Mouse (Mus musculus) neural tube, embryonic 15.5 days (tissue): ENCODE data around the gene Fkbp1a. TPM values are rescaled to one million over a fixed set of nuclear protein-coding genes. Genes with fewer than 3 reads are reported as not detected.

ENCODE experiments used
- ATAC-seq: fragments of 200-750 bp; cut with Nextera tagmentation; 2 replicates; pipeline ENCODE4 v1.8.0; 2017; ENCODE audit warnings: mild to moderate bottlenecking, moderate TSS enrichment, moderate library complexity; ENCODE audit not compliant: low FRiP score
- H3K27ac ChIP-seq: fragments of 300-500 bp; sonication (generic); replicated peaks from 2 replicates; pipeline ENCODE4 v1.5.1; 2015; ENCODE audit warnings: mild to moderate bottlenecking, inconsistent platforms
- H3K27me3 ChIP-seq: fragments of 300-500 bp; sonication (generic); replicated peaks from 2 replicates; pipeline ENCODE4 v1.6.1; 2015; ENCODE audit warnings: inconsistent platforms
- H3K36me3 ChIP-seq: fragments of 300-500 bp; sonication (generic); 2 replicates; pipeline ENCODE4 v1.6.1; 2015; ENCODE audit warnings: inconsistent platforms
- H3K4me1 ChIP-seq: fragments of 300-500 bp; sonication (generic); 2 replicates; pipeline ENCODE4 v1.6.1; 2015; ENCODE audit warnings: inconsistent platforms
- H3K4me2 ChIP-seq: fragments of 300-500 bp; sonication (generic); 2 replicates; pipeline ENCODE4 v1.6.1; 2015; ENCODE audit warnings: inconsistent platforms, mild to moderate bottlenecking, moderate library complexity
- H3K4me3 ChIP-seq: fragments of 300-500 bp; sonication (generic); replicated peaks from 2 replicates; pipeline ENCODE4 v1.5.1; 2015; ENCODE audit warnings: mild to moderate bottlenecking, inconsistent platforms
- H3K9ac ChIP-seq: fragments of 300-500 bp; sonication (generic); replicated peaks from 2 replicates; pipeline ENCODE4 v1.6.1; 2015; ENCODE audit warnings: mild to moderate bottlenecking, inconsistent platforms
- H3K9me3 ChIP-seq: fragments of 300-500 bp; sonication (generic); replicated peaks from 2 replicates; pipeline ENCODE4 v1.6.1; 2016; ENCODE audit warnings: inconsistent platforms
- WGBS: fragments of 180-500 bp; shearing (Covaris S2); methylation state at CpG from one replicate; pipeline ENCODE4 v1.1.7; 2015; ENCODE audit warnings: mixed read lengths; 5-methylcytosine and 5-hydroxymethylcytosine counted together
- polyA plus RNA-seq: library from polyadenylated mRNA; unstranded; fragments of >200 nt; fragmentation: Nextera tagmentation; extraction: Ambion mirVana; gene quantifications from 2 replicates; pipeline ENCODE4 v1.2.1, GENCODE M21; 2015

The Fkbp1a gene
- polyA plus RNA-seq, 1 experiment from 2014 or later = 644 TPM

- H3K27me3 ChIP-seq = no peaks in the 10 kb centered on the region
- no peak overlapping the region for H3K27ac ChIP-seq
- no peaks in the 10 kb centered on the region for H3K4me1 ChIP-seq
- H3K9ac ChIP-seq = no peak overlapping the region
- H3K36me3 ChIP-seq = peaks cover 4% of the 10 kb centered on the region; the same call in 1 of the 2 replicates
- no peak for ATAC-seq
- no peak overlapping the region for H3K4me3 ChIP-seq
- no peaks in the 10 kb centered on the region for H3K9me3 ChIP-seq
- no peak overlapping the region for H3K4me2 ChIP-seq
These were observed 13.1 kb upstream of the Fkbp1a start for GRCm38 (mm10) chr2:151529169-151529568.

GRCm38 (mm10) chr2:151530378-151531230 is 11.7 kb upstream of the Fkbp1a start:
- no peaks in the 10 kb centered on the region for H3K4me1 ChIP-seq
- H3K27me3 ChIP-seq = no peaks in the 10 kb centered on the region
- H3K9me3 ChIP-seq = no peaks in the 10 kb centered on the region
- ATAC-seq = no peak
- 75% methylated on average over 8 of the region's 8 CpGs for WGBS
- H3K4me2 ChIP-seq = no peak overlapping the region
- no peak overlapping the region for H3K4me3 ChIP-seq
- H3K36me3 ChIP-seq = peaks cover 4% of the 10 kb centered on the region; the same call in 1 of the 2 replicates
- H3K27ac ChIP-seq = no peak overlapping the region
- H3K9ac ChIP-seq = no peak overlapping the region

GRCm38 (mm10) chr2:151533632-151534031 is 8.7 kb upstream of the Fkbp1a start:
- H3K4me3 ChIP-seq = no peak overlapping the region
- WGBS = 88% methylated on average over 6 of the region's 6 CpGs

GRCm38 (mm10) chr2:151535961-151536617 is 6.2 kb upstream of the Fkbp1a start:
- H3K27ac ChIP-seq = peak overlapping the region; percentile 61
- no peaks in the 10 kb centered on the region for H3K27me3 ChIP-seq
- ATAC-seq = peak; percentile 43; the same call in 1 of the 2 replicates

More at GRCm38 (mm10) chr2:151533632-151534031, 8.7 kb upstream of the Fkbp1a start:
- Histone ChIP-seq H3K27me3 (no peaks in the 10 kb centered on the region), H3K36me3 (no peaks in the 10 kb centered on the region), H3K4me2 (no peak overlapping the region), H3K4me1 (no peaks in the 10 kb centered on the region), H3K27ac (no peak overlapping the region), H3K9ac (no peak overlapping the region), H3K9me3 (no peaks in the 10 kb centered on the region)
- ATAC-seq = no peak

GRCm38 (mm10) chr2:151536618-151536974 is 5.7 kb upstream of the Fkbp1a start:
- Histone ChIP-seq H3K27ac (peak overlapping the region; percentile 61), H3K4me3 (no peak overlapping the region), H3K36me3 (no peaks in the 10 kb centered on the region), H3K4me2 (no peak overlapping the region), H3K27me3 (no peaks in the 10 kb centered on the region), H3K4me1 (peaks cover 5% of the 10 kb centered on the region), H3K9me3 (no peaks in the 10 kb centered on the region), H3K9ac (no peak overlapping the region)
- ATAC-seq = peak; percentile 18; the same call in 1 of the 2 replicates
- WGBS = 74% methylated on average over 5 of the region's 5 CpGs

More at GRCm38 (mm10) chr2:151535961-151536617, 6.2 kb upstream of the Fkbp1a start:
- Histone ChIP-seq H3K36me3 (no peaks in the 10 kb centered on the region), H3K4me1 (no peaks in the 10 kb centered on the region), H3K4me3 (no peak overlapping the region), H3K4me2 (no peak overlapping the region), H3K9ac (no peak overlapping the region), H3K9me3 (no peaks in the 10 kb centered on the region)
- WGBS = 24% methylated on average over 1 of the region's 1 CpGs

GRCm38 (mm10) chr2:151538646-151539045 is 3.6 kb upstream of the Fkbp1a start:
- Histone ChIP-seq H3K4me3 (no peak overlapping the region), H3K9ac (no peak overlapping the region), H3K36me3 (no peaks in the 10 kb centered on the region), H3K27me3 (no peaks in the 10 kb centered on the region), H3K4me2 (no peak overlapping the region), H3K9me3 (no peaks in the 10 kb centered on the region), H3K4me1 (peaks cover 13% of the 10 kb centered on the region), H3K27ac (no peak overlapping the region)
- ATAC-seq = no peak
- 62% methylated on average over 4 of the region's 4 CpGs for WGBS

GRCm38 (mm10) chr2:151543063-151543895 is 996 bp downstream of the Fkbp1a start:
- no peaks in the 10 kb centered on the region for H3K9me3 ChIP-seq
- peak overlapping the region; percentile 97 for H3K9ac ChIP-seq
- peak overlapping the region; percentile 98 for H3K4me3 ChIP-seq
- 0% methylated on average over 21 of the region's 21 CpGs for WGBS
- H3K4me2 ChIP-seq = peak overlapping the region; percentile 71
- H3K27ac ChIP-seq = peak overlapping the region; percentile 90
- peaks cover 34% of the 10 kb centered on the region for H3K36me3 ChIP-seq
- ATAC-seq = no peak
- H3K27me3 ChIP-seq = no peaks in the 10 kb centered on the region
- peaks cover 54% of the 10 kb centered on the region for H3K4me1 ChIP-seq

- no peak overlapping the region for H3K27ac ChIP-seq
- H3K4me3 ChIP-seq = peak overlapping the region; percentile 98; the same call in 1 of the 2 replicates
- 70% methylated on average over 6 of the region's 6 CpGs for WGBS
- H3K36me3 ChIP-seq = peaks cover 38% of the 10 kb centered on the region
- no peaks in the 10 kb centered on the region for H3K9me3 ChIP-seq
- no peaks in the 10 kb centered on the region for H3K27me3 ChIP-seq
- no peak for ATAC-seq
- peaks cover 61% of the 10 kb centered on the region for H3K4me1 ChIP-seq
- peak overlapping the region; percentile 71 for H3K4me2 ChIP-seq
- peak overlapping the region; percentile 97; the same call in 1 of the 2 replicates for H3K9ac ChIP-seq
These were observed 2.4 kb downstream of the Fkbp1a start for GRCm38 (mm10) chr2:151544673-151545072.

GRCm38 (mm10) chr2:151546571-151546970 is 4.3 kb downstream of the Fkbp1a start:
- peaks cover 49% of the 10 kb centered on the region for H3K36me3 ChIP-seq
- H3K27me3 ChIP-seq = no peaks in the 10 kb centered on the region
- no peak overlapping the region for H3K4me3 ChIP-seq
- no peak overlapping the region for H3K27ac ChIP-seq
- no peaks in the 10 kb centered on the region for H3K9me3 ChIP-seq
- peaks cover 56% of the 10 kb centered on the region for H3K4me1 ChIP-seq
- ATAC-seq = no peak
- no peak overlapping the region for H3K9ac ChIP-seq
- no peak overlapping the region for H3K4me2 ChIP-seq
- WGBS = 90% methylated on average over 4 of the region's 4 CpGs

GRCm38 (mm10) chr2:151549615-151550121 is 7.4 kb downstream of the Fkbp1a start:
- Histone ChIP-seq H3K9ac (no peak overlapping the region), H3K4me3 (no peak overlapping the region), H3K9me3 (no peaks in the 10 kb centered on the region), H3K4me1 (peaks cover 38% of the 10 kb centered on the region), H3K27ac (no peak overlapping the region), H3K4me2 (no peak overlapping the region), H3K36me3 (peaks cover 71% of the 10 kb centered on the region), H3K27me3 (no peaks in the 10 kb centered on the region)
- ATAC-seq = no peak
- 92% methylated on average over 3 of the region's 3 CpGs for WGBS
